Mouse (Mus musculus) embryonic facial prominence, embryonic 14.5 days (tissue): ENCODE data around the gene Kalrn. TPM values are rescaled to one million over a fixed set of nuclear protein-coding genes. Genes with fewer than 3 reads are reported as not detected.
"Not testable (repeated sequence)": the region's sequence is repeated elsewhere in the genome, so short reads cannot be mapped to it uniquely, and the experiment has no call there.

Experiments
- ATAC-seq: fragments of 200-750 bp; cut with Nextera tagmentation; 2 replicates; pipeline ENCODE4 v1.8.0; 2017; ENCODE audit warnings: low read depth, moderate number of reproducible peaks, moderate TSS enrichment
- DNase-seq: peaks from one replicate; pipeline ENCODE4 v3.0.0-alpha.2; 2015; ENCODE audit warnings: low spot score
- H3K27ac ChIP-seq: fragments of 300-500 bp; sonication (generic); replicated peaks from 2 replicates; pipeline ENCODE4 v1.5.1; 2014; ENCODE audit warnings: low read depth, mild to moderate bottlenecking, low read length, moderate library complexity
- H3K27me3 ChIP-seq: fragments of 300-500 bp; sonication (generic); replicated peaks from 2 replicates; pipeline ENCODE4 v1.6.1; 2014; ENCODE audit warnings: low read length; ENCODE audit not compliant: control insufficient read depth, insufficient read depth
- H3K36me3 ChIP-seq: fragments of 300-500 bp; sonication (generic); 2 replicates; pipeline ENCODE4 v1.6.1; 2014; ENCODE audit warnings: low read length, mixed read lengths; ENCODE audit not compliant: control insufficient read depth, insufficient read depth
- H3K4me1 ChIP-seq: fragments of 300-500 bp; sonication (generic); 2 replicates; pipeline ENCODE4 v1.6.1; 2014; ENCODE audit warnings: antibody characterized with exemption, low read length; ENCODE audit not compliant: control insufficient read depth, insufficient read depth
- H3K4me2 ChIP-seq: fragments of 300-500 bp; sonication (generic); 2 replicates; pipeline ENCODE4 v1.6.1; 2014; ENCODE audit warnings: low read depth, mild to moderate bottlenecking, low read length, moderate library complexity, mixed read lengths
- H3K4me3 ChIP-seq: fragments of 300-500 bp; sonication (generic); 2 replicates; pipeline ENCODE4 v1.5.1; 2014; ENCODE audit warnings: low read depth, mild to moderate bottlenecking, low read length
- H3K9ac ChIP-seq: fragments of 300-500 bp; sonication (generic); 2 replicates; pipeline ENCODE4 v1.6.1; 2014; ENCODE audit warnings: low read depth, mild to moderate bottlenecking, low read length, moderate library complexity, mixed read lengths
- H3K9me3 ChIP-seq: fragments of 300-500 bp; sonication (generic); 2 replicates; pipeline ENCODE4 v1.6.1; 2016; ENCODE audit warnings: low read length; ENCODE audit not compliant: control insufficient read depth
- WGBS: fragments of 180-500 bp; shearing (Covaris S2); extraction: QIAGEN DNeasy Blood & Tissue Kit; methylation state at CpG from one replicate; pipeline ENCODE4 v1.1.7; 2014; 5-methylcytosine and 5-hydroxymethylcytosine counted together
- polyA plus RNA-seq: library from polyadenylated mRNA; unstranded; fragments of >200 nt; fragmentation: Nextera tagmentation; extraction: Ambion mirVana; gene quantifications from 2 replicates; pipeline ENCODE4 v1.2.1, GENCODE M21; 2014

Gene Kalrn
- polyA plus RNA-seq, 1 experiment from 2014 or later, result 12.2 TPM

GRCm38 (mm10) chr16:34317110-34317509, 256.2 kb downstream of the Kalrn start:
- Histone ChIP-seq H3K9ac (no peak overlapping the region), H3K9me3 (no peaks in the 10 kb centered on the region), H3K36me3 (no peaks in the 10 kb centered on the region), H3K4me2 (no peak overlapping the region), H3K27me3 (no peaks in the 10 kb centered on the region), H3K27ac (no peak overlapping the region), H3K4me1 (no peaks in the 10 kb centered on the region), H3K4me3 (no peak overlapping the region)
- DNase-seq (no peak), ATAC-seq (no peak)
- 29% methylated on average over 3 of the region's 3 CpGs for whole genome bisulfite sequencing

GRCm38 (mm10) chr16:34316253-34316652, 257.1 kb downstream of the Kalrn start:
- WGBS, result 71% methylated on average over 10 of the region's 10 CpGs
- DNase-seq, result peak; percentile 55
- Histone ChIP-seq H3K9ac (no peak overlapping the region), H3K4me3 (no peak overlapping the region), H3K27ac (no peak overlapping the region), H3K27me3 (no peaks in the 10 kb centered on the region), H3K4me2 (no peak overlapping the region), H3K36me3 (no peaks in the 10 kb centered on the region), H3K4me1 (no peaks in the 10 kb centered on the region), H3K9me3 (no peaks in the 10 kb centered on the region)
- 0 out of 2 replicates have a peak, but pooled peaks have one; percentile 50 for ATAC-seq

DNA sequence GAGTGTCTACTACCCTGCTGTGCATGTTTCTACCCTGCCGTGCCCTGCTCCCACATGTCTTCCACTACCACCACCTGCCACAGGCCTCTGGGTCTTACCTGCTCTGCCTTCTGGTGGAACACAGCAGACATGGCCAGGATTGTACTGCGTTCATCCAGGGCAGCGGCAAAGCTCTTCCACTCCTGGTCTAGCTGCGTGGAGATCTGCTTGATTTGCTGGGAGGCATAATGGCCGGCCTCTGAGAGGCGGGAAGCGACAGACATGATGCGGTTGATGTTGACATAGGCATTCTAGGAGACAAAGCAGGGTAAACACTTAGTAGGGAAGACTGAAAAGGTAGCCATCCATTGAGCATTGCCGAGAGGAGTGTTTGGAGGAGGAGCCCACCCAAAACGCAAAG, 259.3 kb downstream of the Kalrn start:
- Histone ChIP-seq H3K36me3 (peaks cover 11% of the 10 kb centered on the region; the same call in 1 of the 2 replicates), H3K4me1 (no peaks in the 10 kb centered on the region), H3K4me3 (no peak overlapping the region), H3K27me3 (no peaks in the 10 kb centered on the region), H3K27ac (no peak overlapping the region), H3K9me3 (no peaks in the 10 kb centered on the region), H3K9ac (no peak overlapping the region), H3K4me2 (no peak overlapping the region)
- DNase-seq (no peak), ATAC-seq (no peak)
- WGBS, result 90% methylated on average over 10 of the region's 10 CpGs

- H3K4me2 ChIP-seq, result no peak overlapping the region
- H3K27ac ChIP-seq, result no peak overlapping the region
- no peaks in the 10 kb centered on the region for H3K27me3 ChIP-seq
- H3K4me3 ChIP-seq, result no peak overlapping the region
- H3K4me1 ChIP-seq, result no peaks in the 10 kb centered on the region
- no peaks in the 10 kb centered on the region for H3K9me3 ChIP-seq
- no peak overlapping the region for H3K9ac ChIP-seq
- peaks cover 28% of the 10 kb centered on the region for H3K36me3 ChIP-seq
- ATAC-seq, result no peak
- DNase-seq, result no peak
- 79% methylated on average over 1 of the region's 1 CpGs for WGBS
These were observed 261.8 kb downstream of the Kalrn start for GRCm38 (mm10) chr16:34311577-34311976.

DNA sequence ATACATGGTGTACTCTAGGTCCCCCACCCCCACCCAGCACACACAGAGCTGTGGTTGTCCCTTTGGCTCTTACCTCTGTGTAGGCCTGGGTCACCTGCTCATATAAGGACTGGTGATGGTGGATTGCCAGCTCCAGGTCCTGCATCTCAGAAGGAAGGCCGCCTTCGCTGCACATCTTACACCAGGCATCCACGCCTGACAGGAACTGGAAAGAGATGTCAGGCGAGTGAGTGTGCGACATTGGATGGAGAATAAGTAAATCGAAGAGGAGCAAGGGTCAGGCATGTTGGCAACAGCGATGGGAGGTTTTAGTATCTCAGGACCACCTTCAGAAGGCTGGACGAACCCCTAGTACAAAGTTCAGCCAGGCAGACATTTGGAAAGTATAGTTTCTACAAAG, 263.0 kb downstream of the Kalrn start:
- no peak overlapping the region for H3K4me2 ChIP-seq
- H3K9me3 ChIP-seq, result no peaks in the 10 kb centered on the region
- no peak overlapping the region for H3K4me3 ChIP-seq
- H3K4me1 ChIP-seq, result no peaks in the 10 kb centered on the region
- H3K27me3 ChIP-seq, result no peaks in the 10 kb centered on the region
- DNase-seq (no peak), ATAC-seq (no peak)
- H3K27ac ChIP-seq, result no peak overlapping the region
- peaks cover 40% of the 10 kb centered on the region for H3K36me3 ChIP-seq
- WGBS, result 93% methylated on average over 8 of the region's 8 CpGs
- H3K9ac ChIP-seq, result no peak overlapping the region

DNA sequence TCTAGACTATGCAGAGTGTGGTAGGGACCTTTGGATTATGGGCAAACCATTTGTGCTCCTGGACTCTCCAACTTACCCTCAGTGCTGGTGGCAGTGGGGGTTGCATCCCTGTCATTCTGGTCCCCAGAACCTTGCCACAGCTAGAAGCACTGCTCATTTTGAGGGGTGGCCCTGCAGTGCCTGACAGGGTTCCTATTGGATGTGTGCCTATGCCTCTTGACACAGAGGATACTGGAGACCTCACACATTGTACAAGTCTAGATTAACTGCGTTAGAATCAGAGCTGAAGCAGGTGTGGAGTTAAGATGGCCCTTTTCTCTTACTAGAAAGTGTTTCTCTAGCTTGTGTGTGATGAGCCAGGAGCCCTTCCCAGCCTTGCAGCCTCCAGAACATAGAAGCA, 265.0 kb downstream of the Kalrn start:
- no peak overlapping the region for H3K9ac ChIP-seq
- no peak overlapping the region for H3K27ac ChIP-seq
- no peaks in the 10 kb centered on the region for H3K9me3 ChIP-seq
- no peaks in the 10 kb centered on the region for H3K27me3 ChIP-seq
- WGBS, result 82% methylated on average over 1 of the region's 1 CpGs
- DNase-seq, result no peak
- ATAC-seq, result no peak
- H3K4me1 ChIP-seq, result no peaks in the 10 kb centered on the region
- no peak overlapping the region for H3K4me3 ChIP-seq
- H3K36me3 ChIP-seq, result peaks cover 44% of the 10 kb centered on the region
- no peak overlapping the region for H3K4me2 ChIP-seq

GRCm38 (mm10) chr16:34307458-34307857, 265.9 kb downstream of the Kalrn start:
- 71% methylated on average over 9 of the region's 9 CpGs for WGBS

GRCm38 (mm10) chr16:34305586-34305985, 267.7 kb downstream of the Kalrn start:
- Histone ChIP-seq H3K27me3 (no peaks in the 10 kb centered on the region), H3K36me3 (peaks cover 44% of the 10 kb centered on the region), H3K27ac (no peak overlapping the region), H3K4me1 (no peaks in the 10 kb centered on the region), H3K9ac (no peak overlapping the region), H3K4me3 (no peak overlapping the region), H3K9me3 (no peaks in the 10 kb centered on the region), H3K4me2 (no peak overlapping the region)
- peak; percentile 41; the same call in 1 of the 2 replicates for ATAC-seq
- 64% methylated on average over 4 of the region's 4 CpGs for WGBS
- no peak for DNase-seq

More at GRCm38 (mm10) chr16:34307458-34307857, 265.9 kb downstream of the Kalrn start:
- Histone ChIP-seq H3K4me3 (no peak overlapping the region), H3K27me3 (no peaks in the 10 kb centered on the region), H3K4me2 (no peak overlapping the region), H3K27ac (no peak overlapping the region), H3K9ac (no peak overlapping the region), H3K9me3 (no peaks in the 10 kb centered on the region), H3K36me3 (peaks cover 44% of the 10 kb centered on the region), H3K4me1 (no peaks in the 10 kb centered on the region)
- DNase-seq (no peak), ATAC-seq (no peak)

- DNase-seq, H3K9ac ChIP-seq, H3K4me2 ChIP-seq, H3K9me3 ChIP-seq, ATAC-seq, H3K4me1 ChIP-seq, H3K27ac ChIP-seq, H3K4me3 ChIP-seq, H3K27me3 ChIP-seq: not testable (repeated sequence)
- 68% methylated on average over 4 of the region's 4 CpGs for WGBS
- peaks cover 31% of the 10 kb centered on the region for H3K36me3 ChIP-seq
These were observed 269.5 kb downstream of the Kalrn start for GRCm38 (mm10) chr16:34303818-34304217.
